Mouse (Mus musculus): ENCODE data around the gene Spon1.

The Spon1 gene

GRCm38 (mm10) chr7:114086021-114086710, 320.4 kb downstream of the Spon1 start:
- no peak for DNase-seq (ENCODE audit: low read depth, low spot score)

GRCm38 (mm10) chr7:114087341-114087740, 321.5 kb downstream of the Spon1 start:
- DNase-seq (ENCODE audit: low read depth, low spot score) = no peak

- DNase-seq (ENCODE audit: low read depth, low spot score) = no peak
These were observed 322.2 kb downstream of the Spon1 start for GRCm38 (mm10) chr7:114087986-114088385.

- no peak for DNase-seq (ENCODE audit: low read depth, low spot score)
These were observed 323.1 kb downstream of the Spon1 start for GRCm38 (mm10) chr7:114088918-114089317.

GRCm38 (mm10) chr7:114090231-114090630, 324.4 kb downstream of the Spon1 start:
- DNase-seq (ENCODE audit: low read depth, low spot score) = no peak

GRCm38 (mm10) chr7:114090892-114091545, 325.2 kb downstream of the Spon1 start:
- DNase-seq (ENCODE audit: low read depth, low spot score) = no peak
